Mouse (Mus musculus) megakaryocyte progenitor cell, adult 5-6 weeks (primary cell): ENCODE results near the gene Vamp5. TPM values are rescaled to one million over a fixed set of nuclear protein-coding genes. Genes with fewer than 3 reads are reported as not detected.

Experiments used
- ATAC-seq: replicated peaks from 2 replicates; pipeline ENCODE4 v1.8.0; 2016; ENCODE audit warnings: mild to moderate bottlenecking, moderate TSS enrichment, inconsistent platforms; ENCODE audit not compliant: poor library complexity
- total RNA-seq, 2 experiments: library from RNA; stranded (forward) in 1 of 2; stranded (reverse) in 1 of 2; fragments of 157-497, 149-512 nt in 1 of 2; fragments of 200-1000 nt in 1 of 2; gene quantifications; 2 replicates each; pipeline versions ENCODE4 v1.2.3 to v1.2.4; 2015 to 2017

Gene Vamp5
- total RNA-seq, 2 experiments from 2014 or later: 13.0 to 70.3 TPM

GRCm38 (mm10) chr6:72347166-72347941, 32.9 kb downstream of the Vamp5 start, which contains the start of gene 0610030E20Rik:
Gene 0610030E20Rik (plus strand): TSS chr6:72347317.
- ATAC-seq: peak; percentile 66

- ATAC-seq: 0 out of 2 replicates have a peak, but pooled peaks have one; percentile 15
Measured at GRCm38 (mm10) chr6:72346261-72346660, 34.0 kb downstream of the Vamp5 start.

GRCm38 (mm10) chr6:72345633-72346032, 34.6 kb downstream of the Vamp5 start:
- ATAC-seq: no peak

GRCm38 (mm10) chr6:72345074-72345567, 35.1 kb downstream of the Vamp5 start, which contains the start of gene Usp39:
Gene Usp39 (minus strand): TSS chr6:72345184.
- peak; percentile 80 for ATAC-seq

GRCm38 (mm10) chr6:72344396-72345073, 35.7 kb downstream of the Vamp5 start:
- ATAC-seq: no peak; the same call in 1 of the 2 replicates

- ATAC-seq: no peak
Measured at GRCm38 (mm10) chr6:72340481-72340880, 39.8 kb downstream of the Vamp5 start.

GRCm38 (mm10) chr6:72333111-72333510, 47.2 kb downstream of the Vamp5 start:
- ATAC-seq: peak; percentile 88

GRCm38 (mm10) chr6:72330133-72330532, 50.1 kb downstream of the Vamp5 start:
- no peak for ATAC-seq

- peak; percentile 33 for ATAC-seq
Measured at GRCm38 (mm10) chr6:72329019-72329418, 51.2 kb downstream of the Vamp5 start.

GRCm38 (mm10) chr6:72326274-72326673, 54.0 kb downstream of the Vamp5 start:
- peak; percentile 54 for ATAC-seq

- peak; percentile 88 for ATAC-seq
Measured at GRCm38 (mm10) chr6:72323786-72324508, 56.3 kb downstream of the Vamp5 start.

GRCm38 (mm10) chr6:72322936-72323335, 57.3 kb downstream of the Vamp5 start:
- ATAC-seq: no peak

- peak; percentile 61 for ATAC-seq
Measured at GRCm38 (mm10) chr6:72319019-72319418, 61.2 kb downstream of the Vamp5 start.

Other genes with a start within 250 kb of the Vamp5 start
- gene Atoh8, start 144.9 kb downstream of the Vamp5 start, total RNA-seq (2015): not detected in 2 replicates
- gene Atoh8, start 144.9 kb downstream of the Vamp5 start, total RNA-seq (2017): not detected in 2 replicates
- gene Sftpb, start 75.9 kb downstream of the Vamp5 start, total RNA-seq (2015): not detected in 2 replicates
- not detected in 2 replicates for gene Sftpb, start 75.9 kb downstream of the Vamp5 start, total RNA-seq (2017)
- 66.8 and 71.3 TPM in 2 replicates for gene Usp39, start 35.3 kb downstream of the Vamp5 start, total RNA-seq (2015)
- gene Usp39, start 35.3 kb downstream of the Vamp5 start, total RNA-seq (2017): 113 and 115 TPM in 2 replicates
- 30.3 and 31.9 TPM in 2 replicates for gene 0610030E20Rik, start 33.2 kb downstream of the Vamp5 start, total RNA-seq (2015)
- 23.0 and 24.7 TPM in 2 replicates for gene 0610030E20Rik, start 33.2 kb downstream of the Vamp5 start, total RNA-seq (2017)
- 1.1 and 1.2 TPM in 2 replicates for gene Tmem150a, start 25.0 kb downstream of the Vamp5 start, total RNA-seq (2015)
- 0.33 TPM in 1 of 2 replicates, not detected in the other for gene Tmem150a, start 25.0 kb downstream of the Vamp5 start, total RNA-seq (2017)
- gene Rnf181, start 13.5 kb downstream of the Vamp5 start, total RNA-seq (2015): 65.5 and 87.8 TPM in 2 replicates
- gene Rnf181, start 13.5 kb downstream of the Vamp5 start, total RNA-seq (2017): 51.4 and 53.7 TPM in 2 replicates
- 240 and 247 TPM in 2 replicates for gene Vamp8, start 10.2 kb upstream of the Vamp5 start, total RNA-seq (2015)
- 267 and 283 TPM in 2 replicates for gene Vamp8, start 10.2 kb upstream of the Vamp5 start, total RNA-seq (2017)
- gene Ggcx, start 33.8 kb upstream of the Vamp5 start, total RNA-seq (2015): 11.2 and 11.6 TPM in 2 replicates
- gene Ggcx, start 33.8 kb upstream of the Vamp5 start, total RNA-seq (2017): 6.7 and 8.5 TPM in 2 replicates
- gene Mat2a, start 59.1 kb upstream of the Vamp5 start, total RNA-seq (2015): 342 and 403 TPM in 2 replicates
- gene Mat2a, start 59.1 kb upstream of the Vamp5 start, total RNA-seq (2017): 192 and 230 TPM in 2 replicates
- not detected in 2 replicates for gene Sh2d6, start 141.2 kb upstream of the Vamp5 start, total RNA-seq (2015)
- gene Sh2d6, start 141.2 kb upstream of the Vamp5 start, total RNA-seq (2017): not detected in 2 replicates
- gene Capg, start 163.9 kb upstream of the Vamp5 start, total RNA-seq (2015): 24.4 and 25.5 TPM in 2 replicates
- gene Capg, start 163.9 kb upstream of the Vamp5 start, total RNA-seq (2017): 42.7 and 60.1 TPM in 2 replicates
- 12.9 and 15.6 TPM in 2 replicates for gene Elmod3, start 217.9 kb upstream of the Vamp5 start, total RNA-seq (2015)
- 9.7 and 13.8 TPM in 2 replicates for gene Elmod3, start 217.9 kb upstream of the Vamp5 start, total RNA-seq (2017)
- 20.3 and 20.8 TPM in 2 replicates for gene Retsat, start 218.0 kb upstream of the Vamp5 start, total RNA-seq (2015)
- gene Retsat, start 218.0 kb upstream of the Vamp5 start, total RNA-seq (2017): 20.0 and 27.5 TPM in 2 replicates
- gene Tgoln1, start 236.5 kb upstream of the Vamp5 start, total RNA-seq (2015): 51.5 and 57.9 TPM in 2 replicates
- 55.1 and 64.4 TPM in 2 replicates for gene Tgoln1, start 236.5 kb upstream of the Vamp5 start, total RNA-seq (2017)